Mouse (Mus musculus): ENCODE data around the gene Pln. TPM values are rescaled to one million over a fixed set of nuclear protein-coding genes. Genes with fewer than 3 reads are reported as not detected.

Pln gene
- polyA plus RNA-seq (2012; rRNA removed), result 0.36 and 0.79 TPM in 2 replicates

DNA sequence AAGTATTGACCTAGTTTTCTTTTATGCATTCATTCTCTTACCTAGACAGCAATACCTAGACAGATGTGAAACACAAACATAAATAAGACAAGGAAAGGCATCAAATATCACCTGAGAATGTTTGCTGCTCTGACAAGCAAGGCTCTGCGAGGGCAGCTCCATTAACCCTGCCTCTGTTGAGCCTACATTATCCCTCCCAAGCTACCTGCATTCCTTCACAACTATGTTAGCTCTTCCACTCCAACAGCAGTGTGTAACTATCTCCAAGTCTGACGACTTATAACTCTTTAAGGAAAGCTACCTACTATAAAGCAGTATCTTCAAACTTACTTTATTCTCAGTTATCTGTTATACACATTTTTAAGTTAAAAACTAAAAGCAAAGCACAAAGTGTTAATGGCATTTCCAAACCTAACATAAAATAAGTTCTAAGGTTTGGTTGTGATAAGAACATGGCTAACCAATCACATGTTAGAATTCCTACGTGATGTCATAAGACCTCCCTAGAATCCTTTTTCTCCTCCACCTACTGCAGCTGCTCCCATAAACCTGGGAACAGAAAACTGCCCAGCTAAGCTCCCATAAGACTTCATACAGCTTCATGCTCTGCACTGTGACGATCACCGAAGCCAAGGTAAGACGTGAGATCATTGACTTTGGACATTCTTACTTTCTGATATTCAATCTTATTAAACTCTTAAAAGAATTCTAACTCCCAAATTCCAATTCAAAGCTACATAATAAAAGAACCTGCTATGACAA is at the start of gene Pln:
TSS of gene Pln (plus strand) at position 506 of the 762 bp plus-strand sequence.
- no peak within 1 kb of the TSS for H3K27ac ChIP-seq (ENCODE audit: insufficient read depth, low read length)
- no peak for DNase-seq (ENCODE audit: low read depth in 1 of 2, low spot score in 2 of 2)

DNA sequence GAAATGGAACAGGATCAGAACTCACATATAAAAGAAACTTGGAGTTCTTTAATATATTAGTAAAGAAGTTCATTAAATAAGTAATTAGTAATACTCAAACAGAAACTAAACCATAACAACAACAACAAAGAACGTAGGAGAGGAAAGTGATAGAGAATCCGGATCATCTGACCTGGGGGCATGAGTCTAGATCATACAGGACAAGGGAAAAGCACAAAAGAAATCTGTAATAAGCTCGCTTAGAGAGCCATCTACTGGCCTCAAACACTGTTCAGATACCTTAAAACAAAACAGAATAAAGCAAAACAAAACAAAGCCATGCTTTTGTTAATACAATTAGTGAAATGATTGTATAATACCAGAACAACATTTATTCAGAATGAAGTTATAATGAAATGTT is 31.6 kb upstream of the Pln start:
- WGBS, result 70% methylated on average over 3 of the region's 3 CpGs
- Histone ChIP-seq H3K36me3 (ENCODE audit: control insufficient read depth, insufficient read depth, low read length) (peaks cover 1% of the 10 kb centered on the region; the same call in 1 of the 2 replicates), H3K4me1 (ENCODE audit: control insufficient read depth, insufficient read depth, insufficient read length) (no peaks in the 10 kb centered on the region), H3K27me3 (ENCODE audit: control insufficient read depth, insufficient read depth, low read length) (no peaks in the 10 kb centered on the region), H3K27ac (ENCODE audit: insufficient read depth, low read length) (no peak overlapping the region), H3K4me3 (ENCODE audit: extremely low read depth, insufficient read depth, insufficient read length) (no peak overlapping the region)
- TF ChIP-seq POLR2A (IDR thresholded peaks at IDR 0.05; ENCODE audit: low read depth, low read length) (no peak), CTCF (IDR thresholded peaks at IDR 0.05; ENCODE audit: extremely low read depth, insufficient read depth, insufficient read length, insufficient replicate concordance) (no peak)
- no peak for DNase-seq (ENCODE audit: low read depth in 1 of 2, low spot score in 2 of 2)

More for the DNA sequence above, at the start of gene Pln:
- 94% methylated on average over 6 of the region's 6 CpGs for WGBS
- H3K36me3 ChIP-seq (ENCODE audit: control insufficient read depth, insufficient read depth, low read length), result no peaks in the 10 kb centered on the region
- H3K27me3 ChIP-seq (ENCODE audit: control insufficient read depth, insufficient read depth, low read length), result no peaks in the 10 kb centered on the region
- no peaks in the 10 kb centered on the region for H3K4me1 ChIP-seq (ENCODE audit: control insufficient read depth, insufficient read depth, insufficient read length)
- H3K4me3 ChIP-seq (ENCODE audit: extremely low read depth, insufficient read depth, insufficient read length), result no peak within 1 kb of the TSS; the same call in 1 of the 2 replicates
- no peak for TF ChIP-seq CTCF (IDR thresholded peaks at IDR 0.05; ENCODE audit: extremely low read depth, insufficient read depth, insufficient read length, insufficient replicate concordance)
- TF ChIP-seq POLR2A (IDR thresholded peaks at IDR 0.05; ENCODE audit: low read depth, low read length), result no peak

DNA sequence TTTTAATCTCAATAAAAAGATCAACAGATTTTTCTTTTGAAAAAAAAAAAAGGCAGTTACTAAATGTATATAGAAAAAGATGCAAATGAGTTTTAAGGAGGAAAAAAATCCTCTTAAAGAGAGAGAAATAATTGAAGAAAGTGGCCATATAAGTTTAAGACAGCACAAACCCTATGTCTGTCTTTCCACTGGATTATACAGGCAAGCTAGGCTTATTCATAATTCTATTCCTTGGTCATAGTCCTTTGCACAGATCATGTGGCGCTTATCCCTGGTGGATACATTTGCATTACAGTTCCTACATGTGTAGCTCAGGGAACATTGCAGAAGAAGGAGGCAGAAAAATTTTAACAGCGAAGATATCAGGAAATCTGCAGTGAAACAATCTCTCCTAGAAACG is 30.8 kb upstream of the Pln start:
- TF ChIP-seq CTCF (IDR thresholded peaks at IDR 0.05; ENCODE audit: extremely low read depth, insufficient read depth, insufficient read length, insufficient replicate concordance), result no peak
- TF ChIP-seq POLR2A (IDR thresholded peaks at IDR 0.05; ENCODE audit: low read depth, low read length), result no peak
- Histone ChIP-seq H3K27me3 (ENCODE audit: control insufficient read depth, insufficient read depth, low read length) (no peaks in the 10 kb centered on the region), H3K27ac (ENCODE audit: insufficient read depth, low read length) (no peak overlapping the region), H3K4me3 (ENCODE audit: extremely low read depth, insufficient read depth, insufficient read length) (no peak overlapping the region), H3K36me3 (ENCODE audit: control insufficient read depth, insufficient read depth, low read length) (no peaks in the 10 kb centered on the region), H3K4me1 (ENCODE audit: control insufficient read depth, insufficient read depth, insufficient read length) (no peaks in the 10 kb centered on the region)
- DNase-seq (ENCODE audit: low read depth in 1 of 2, low spot score in 2 of 2), result no peak
- 95% methylated on average over 3 of the region's 3 CpGs for WGBS

DNA sequence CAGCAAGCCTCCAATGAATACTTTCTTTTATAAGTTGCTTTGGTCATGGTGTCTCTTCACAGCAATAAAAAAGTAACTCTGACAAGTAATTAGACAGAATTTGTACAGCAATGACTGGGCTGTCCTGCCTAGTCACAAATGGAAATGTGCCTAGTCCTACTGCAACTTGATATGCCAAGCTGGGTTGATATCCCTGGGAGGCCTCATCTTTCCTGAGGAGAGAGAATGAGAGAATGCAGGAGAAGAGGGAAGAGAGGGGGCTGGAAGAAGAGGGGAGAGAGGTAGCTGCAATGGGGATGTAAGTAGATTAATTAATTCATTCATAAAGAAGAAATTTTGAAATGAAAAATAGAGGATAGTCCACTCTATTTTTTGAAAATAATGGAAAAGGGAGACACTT is 14.1 kb upstream of the Pln start:
- Histone ChIP-seq H3K27me3 (ENCODE audit: control insufficient read depth, insufficient read depth, low read length) (no peaks in the 10 kb centered on the region), H3K36me3 (ENCODE audit: control insufficient read depth, insufficient read depth, low read length) (no peaks in the 10 kb centered on the region; the same call in 1 of the 2 replicates)
- TF ChIP-seq POLR2A (IDR thresholded peaks at IDR 0.05; ENCODE audit: low read depth, low read length) (no peak), CTCF (IDR thresholded peaks at IDR 0.05; ENCODE audit: extremely low read depth, insufficient read depth, insufficient read length, insufficient replicate concordance) (no peak)

DNA sequence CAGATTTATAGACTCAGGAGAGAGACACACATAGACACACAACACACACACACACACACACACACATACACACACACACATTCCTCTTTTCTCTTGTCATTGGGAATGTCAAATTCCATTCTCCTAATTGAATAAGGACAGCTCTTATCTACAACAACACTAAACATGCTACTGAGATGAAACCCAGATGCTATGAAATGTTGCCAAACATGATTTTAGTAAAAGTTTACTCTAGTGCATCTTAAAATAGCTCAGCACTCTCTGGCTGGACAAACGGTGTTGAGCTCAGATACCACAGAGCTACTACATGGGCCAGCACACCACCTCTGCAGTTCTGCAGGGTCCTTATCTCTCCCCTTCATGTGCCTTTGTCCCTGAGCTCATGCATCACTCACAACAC is 12.8 kb upstream of the Pln start:
- Histone ChIP-seq H3K27ac (ENCODE audit: insufficient read depth, low read length) (no peak overlapping the region), H3K36me3 (ENCODE audit: control insufficient read depth, insufficient read depth, low read length) (no peaks in the 10 kb centered on the region), H3K4me3 (ENCODE audit: extremely low read depth, insufficient read depth, insufficient read length) (no peak overlapping the region), H3K4me1 (ENCODE audit: control insufficient read depth, insufficient read depth, insufficient read length) (no peaks in the 10 kb centered on the region), H3K27me3 (ENCODE audit: control insufficient read depth, insufficient read depth, low read length) (no peaks in the 10 kb centered on the region)
- TF ChIP-seq POLR2A (IDR thresholded peaks at IDR 0.05; ENCODE audit: low read depth, low read length), result no peak
- TF ChIP-seq CTCF (IDR thresholded peaks at IDR 0.05; ENCODE audit: extremely low read depth, insufficient read depth, insufficient read length, insufficient replicate concordance), result no peak
- WGBS, result 34% methylated on average over 1 of the region's 1 CpGs
- DNase-seq (ENCODE audit: low read depth in 1 of 2, low spot score in 2 of 2), result no peak

More for the DNA sequence above, 14.1 kb upstream of the Pln start:
- Histone ChIP-seq H3K27ac (ENCODE audit: insufficient read depth, low read length) (no peak overlapping the region), H3K4me1 (ENCODE audit: control insufficient read depth, insufficient read depth, insufficient read length) (no peaks in the 10 kb centered on the region), H3K4me3 (ENCODE audit: extremely low read depth, insufficient read depth, insufficient read length) (no peak overlapping the region)
- no peak for DNase-seq (ENCODE audit: low read depth in 1 of 2, low spot score in 2 of 2)

DNA sequence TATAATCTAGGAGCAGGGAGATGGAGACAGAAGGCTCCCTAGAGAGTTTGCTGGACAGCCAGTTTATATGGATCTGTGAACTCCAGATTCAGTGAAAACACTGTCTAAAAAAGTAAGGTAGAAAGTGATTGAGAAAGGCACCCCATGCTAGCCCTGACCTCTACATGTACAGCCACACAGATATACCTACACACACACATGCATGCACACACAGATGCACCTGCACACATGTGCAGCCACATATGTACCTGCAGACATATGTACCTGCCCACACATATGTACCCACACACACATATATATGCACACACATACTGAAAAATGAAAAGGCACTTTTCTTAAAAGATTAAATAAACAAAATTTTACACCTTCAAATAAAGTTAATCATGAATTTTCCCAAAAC is 11.1 kb upstream of the Pln start:
- TF ChIP-seq POLR2A (IDR thresholded peaks at IDR 0.05; ENCODE audit: low read depth, low read length), result no peak
- no peak for TF ChIP-seq CTCF (IDR thresholded peaks at IDR 0.05; ENCODE audit: extremely low read depth, insufficient read depth, insufficient read length, insufficient replicate concordance)
- no peak for DNase-seq (ENCODE audit: low read depth in 1 of 2, low spot score in 2 of 2)
- peaks cover 2% of the 10 kb centered on the region; the same call in 1 of the 2 replicates for H3K4me1 ChIP-seq (ENCODE audit: control insufficient read depth, insufficient read depth, insufficient read length)
- H3K27ac ChIP-seq (ENCODE audit: insufficient read depth, low read length), result no peak overlapping the region
- no peak overlapping the region for H3K4me3 ChIP-seq (ENCODE audit: extremely low read depth, insufficient read depth, insufficient read length)
- H3K36me3 ChIP-seq (ENCODE audit: control insufficient read depth, insufficient read depth, low read length), result no peaks in the 10 kb centered on the region
- no peaks in the 10 kb centered on the region for H3K27me3 ChIP-seq (ENCODE audit: control insufficient read depth, insufficient read depth, low read length)

DNA sequence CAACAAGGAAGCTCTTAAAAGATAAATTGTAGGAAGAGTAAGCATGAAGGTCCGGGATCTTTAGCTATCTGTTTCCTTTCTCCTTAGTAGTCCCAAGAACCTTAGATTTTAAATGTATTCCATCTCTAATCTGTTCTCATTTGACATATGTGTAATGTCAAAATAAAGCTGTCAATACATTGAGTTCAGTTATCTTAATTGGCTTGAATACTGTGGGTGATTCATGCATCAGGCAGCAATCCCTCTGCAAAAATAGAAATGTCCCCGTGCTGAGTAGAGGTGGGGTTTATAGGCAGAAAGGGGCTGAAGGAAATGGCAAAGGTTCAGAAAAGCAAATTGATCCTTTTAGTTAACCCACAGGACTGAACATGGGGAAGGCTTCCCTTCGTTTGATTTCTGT is 8.2 kb upstream of the Pln start:
- TF ChIP-seq POLR2A (IDR thresholded peaks at IDR 0.05; ENCODE audit: low read depth, low read length), result no peak
- no peak for TF ChIP-seq CTCF (IDR thresholded peaks at IDR 0.05; ENCODE audit: extremely low read depth, insufficient read depth, insufficient read length, insufficient replicate concordance)
- no peaks in the 10 kb centered on the region for H3K27me3 ChIP-seq (ENCODE audit: control insufficient read depth, insufficient read depth, low read length)
- H3K4me1 ChIP-seq (ENCODE audit: control insufficient read depth, insufficient read depth, insufficient read length), result peaks cover 2% of the 10 kb centered on the region; the same call in 1 of the 2 replicates
- DNase-seq (ENCODE audit: low read depth in 1 of 2, low spot score in 2 of 2), result no peak
- H3K4me3 ChIP-seq (ENCODE audit: extremely low read depth, insufficient read depth, insufficient read length), result no peak overlapping the region
- H3K36me3 ChIP-seq (ENCODE audit: control insufficient read depth, insufficient read depth, low read length), result no peaks in the 10 kb centered on the region
- no peak overlapping the region for H3K27ac ChIP-seq (ENCODE audit: insufficient read depth, low read length)
- WGBS, result 81% methylated on average over 3 of the region's 3 CpGs
